Mouse (Mus musculus) embryo, embryonic 9.5 days (tissue): ENCODE measurements at regions not wholly inside any gene's neighbourhood (a gene's known extent, or its start where the extent isn't known, plus 50 kb on each side); places are given as distances from the start of the nearest gene placed in this dataset.

Experiments used
- DNase-seq: peaks from one replicate; pipeline ENCODE4 v3.0.0-alpha.2; 2017; ENCODE audit errors: extremely low spot score

- DNase-seq = no peak
Measured at GRCm38 (mm10) chr4:62808553-62808950, 156.8 kb upstream of the Zfp618 start.

- no peak for DNase-seq
Measured at GRCm38 (mm10) chr4:62809048-62809447, 156.3 kb upstream of the Zfp618 start.

GRCm38 (mm10) chr4:62819889-62820288 lies 145.5 kb upstream of the Zfp618 start:
- no peak for DNase-seq

- no peak for DNase-seq
Measured at GRCm38 (mm10) chr4:62821288-62821687, 144.1 kb upstream of the Zfp618 start.

GRCm38 (mm10) chr4:62822568-62822967 lies 142.8 kb upstream of the Zfp618 start:
- DNase-seq = peak; percentile 28

GRCm38 (mm10) chr4:62823082-62823481 lies 142.3 kb upstream of the Zfp618 start:
- no peak for DNase-seq

- no peak for DNase-seq
Measured at GRCm38 (mm10) chr4:62823555-62824250, 141.7 kb upstream of the Zfp618 start.

GRCm38 (mm10) chr4:62824581-62824980 lies 140.8 kb upstream of the Zfp618 start:
- DNase-seq = no peak

GRCm38 (mm10) chr4:62825256-62825655 lies 140.1 kb upstream of the Zfp618 start:
- DNase-seq = no peak

- no peak for DNase-seq
Measured at GRCm38 (mm10) chr4:62828963-62829362, 136.4 kb upstream of the Zfp618 start.

GRCm38 (mm10) chr4:62833944-62834343 lies 131.4 kb upstream of the Zfp618 start:
- DNase-seq = no peak

GRCm38 (mm10) chr4:62836875-62837274 lies 128.5 kb upstream of the Zfp618 start:
- DNase-seq = no peak

- DNase-seq = no peak
Measured at GRCm38 (mm10) chr4:62850526-62850925, 114.8 kb upstream of the Zfp618 start.

- DNase-seq = peak; percentile 9
Measured at GRCm38 (mm10) chr4:62853335-62853734, 112.0 kb upstream of the Zfp618 start.

GRCm38 (mm10) chr4:62856406-62856805 lies 109.0 kb upstream of the Zfp618 start:
- no peak for DNase-seq

GRCm38 (mm10) chr4:62862756-62863155 lies 102.6 kb upstream of the Zfp618 start:
- no peak for DNase-seq

- no peak for DNase-seq
Measured at GRCm38 (mm10) chr4:62870391-62870983, 94.9 kb upstream of the Zfp618 start.

- DNase-seq = no peak
Measured at GRCm38 (mm10) chr4:62872562-62872961, 92.8 kb upstream of the Zfp618 start.

GRCm38 (mm10) chr4:62873986-62874385 lies 91.4 kb upstream of the Zfp618 start:
- no peak for DNase-seq

GRCm38 (mm10) chr4:62878063-62878462 lies 87.3 kb upstream of the Zfp618 start:
- DNase-seq = no peak

GRCm38 (mm10) chr4:62878927-62879326 lies 86.4 kb upstream of the Zfp618 start:
- DNase-seq = no peak

GRCm38 (mm10) chr4:62881824-62882223 lies 83.5 kb upstream of the Zfp618 start:
- no peak for DNase-seq

GRCm38 (mm10) chr4:62882276-62882675 lies 83.1 kb upstream of the Zfp618 start:
- DNase-seq = no peak

- no peak for DNase-seq
Measured at GRCm38 (mm10) chr4:62888736-62889135, 76.6 kb upstream of the Zfp618 start.
